Mouse (Mus musculus): ENCODE measurements around the gene Ltbp1. TPM values are rescaled to one million over a fixed set of nuclear protein-coding genes. Genes with fewer than 3 reads are reported as not detected.

The Ltbp1 gene
- total and polyA plus RNA-seq, 3 experiments: 0.01 to 0.04 TPM; not detected in 1

DNA sequence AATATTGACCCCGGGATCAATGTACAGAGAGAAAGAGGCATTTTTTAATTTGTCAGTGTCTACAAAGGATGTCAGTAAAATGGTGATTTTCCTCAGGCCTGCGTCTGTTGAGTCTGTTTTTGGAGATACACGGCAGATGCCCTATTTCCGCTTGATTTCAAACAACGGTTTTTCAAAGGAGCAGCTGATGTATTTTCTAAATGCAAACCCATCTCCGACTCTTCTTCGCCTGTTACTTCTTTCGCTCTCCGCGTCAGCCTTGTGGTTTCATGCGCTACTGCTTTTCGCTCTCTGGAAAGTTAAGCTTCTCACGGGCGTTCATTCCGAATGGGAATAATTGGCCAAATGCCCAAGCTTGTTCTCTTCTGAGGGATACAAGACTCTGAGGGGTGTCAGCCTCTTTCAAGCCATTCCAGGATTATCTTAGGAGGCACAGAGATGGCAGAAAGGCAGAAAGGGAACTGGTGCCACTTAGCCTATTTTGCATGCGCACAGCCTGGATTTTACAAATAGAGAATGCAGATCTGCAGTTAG is 36.6 kb upstream of the Ltbp1 start:
- Histone ChIP-seq H3K9ac (ENCODE audit: control insufficient read depth, low read depth, low read length, poor library complexity, severe bottlenecking) (peak overlapping the region; percentile 80), H3K4me3 (ENCODE audit: control insufficient read depth in 1 of 2, insufficient read depth in 1 of 2, low read depth in 2 of 2, low read length in 2 of 2) (peak overlapping the region; percentile 53 to 62), H3K9me3 (replicated peaks; ENCODE audit: insufficient read depth, low read length) (no peaks in the 10 kb centered on the region), H3K36me3 (ENCODE audit: control insufficient read depth in 1 of 2, insufficient read depth in 2 of 2, low read length in 2 of 2) (peaks cover 0 to 15% of the 10 kb centered on the region in 2 experiments; a peak in 2 of 4 replicates), H3K27ac (ENCODE audit: control insufficient read depth, low read depth, low read length) (peak overlapping the region; percentile 99), H3K79me2 (ENCODE audit: control insufficient read depth, insufficient read depth, low read length, poor library complexity) (peaks cover 1% of the 10 kb centered on the region; the same call in 1 of the 2 replicates), H3K27me3 (ENCODE audit: control insufficient read depth in 1 of 2, insufficient read depth in 2 of 2, low read length in 2 of 2) (no peaks in the 10 kb centered on the region), H3K4me1 (ENCODE audit: control insufficient read depth in 1 of 2, insufficient read depth in 2 of 2, low read length in 2 of 2) (peaks cover 4 to 17% of the 10 kb centered on the region in 2 experiments; a peak in 3 of 4 replicates)
- DNase-seq (ENCODE audit: low read depth, low spot score): peak; percentile 85
- no peak for TF ChIP-seq MAFK (IDR thresholded peaks at IDR 0.05; ENCODE audit: borderline replicate concordance, low read depth, low read length)
- no peak for TF ChIP-seq HCFC1 (IDR thresholded peaks at IDR 0.05; ENCODE audit: low read depth, low read length)
- no peak for TF ChIP-seq CTCF (IDR thresholded peaks at IDR 0.05 in 2 of 3, conservative IDR thresholded peaks at IDR 0.05 in 1 of 3; ENCODE audit: control insufficient read depth in 1 of 3, insufficient read depth in 1 of 3, low read depth in 2 of 3, low read length in 3 of 3, poor library complexity in 1 of 3, severe bottlenecking in 1 of 3)
- no peak; the same call in 1 of the 2 replicates for TF ChIP-seq MYC (IDR thresholded peaks at IDR 0.05; ENCODE audit: low read depth, low read length)
- peak; percentile 41; the same call in 1 of the 2 replicates for TF ChIP-seq RCOR1 (IDR thresholded peaks at IDR 0.05; ENCODE audit: low read depth, low read length)
- peak; percentile 49 for TF ChIP-seq TAL1 (IDR thresholded peaks at IDR 0.05; ENCODE audit: low read length)
- no peak for TF ChIP-seq GABPA (IDR thresholded peaks at IDR 0.05; ENCODE audit: low read depth, low read length)
- no peak for TF ChIP-seq TBP (IDR thresholded peaks at IDR 0.05; ENCODE audit: low read depth, low read length)
- no peak for TF ChIP-seq JUND (IDR thresholded peaks at IDR 0.05; ENCODE audit: low read depth, low read length)
- TF ChIP-seq CHD1 (IDR thresholded peaks at IDR 0.05; ENCODE audit: low read depth, low read length): peak; percentile 89
- TF ChIP-seq MYB (IDR thresholded peaks at IDR 0.05; ENCODE audit: low read depth, low read length): peak; percentile 84
- TF ChIP-seq MEF2A (IDR thresholded peaks at IDR 0.05; ENCODE audit: extremely low read depth, insufficient replicate concordance, low read depth, low read length, poor library complexity, severe bottlenecking): no peak
- TF ChIP-seq ZNF384 (IDR thresholded peaks at IDR 0.05; ENCODE audit: low read depth, low read length): no peak
- no peak for TF ChIP-seq UBTF (IDR thresholded peaks at IDR 0.05; ENCODE audit: borderline replicate concordance, insufficient read depth, low read depth, low read length)
- no peak for TF ChIP-seq USF1 (IDR thresholded peaks at IDR 0.05; ENCODE audit: low read depth, low read length)
- TF ChIP-seq USF2 (IDR thresholded peaks at IDR 0.05; ENCODE audit: borderline replicate concordance in 1 of 2, insufficient read depth in 1 of 2, low read depth in 1 of 2, low read length in 2 of 2): no peak
- no peak for TF ChIP-seq ZC3H11A (IDR thresholded peaks at IDR 0.05; ENCODE audit: low read depth, low read length)
- TF ChIP-seq POLR2AphosphoS2 (IDR thresholded peaks at IDR 0.05; ENCODE audit: low read length): no peak
- no peak for TF ChIP-seq ELF1 (IDR thresholded peaks at IDR 0.05; ENCODE audit: low read depth, low read length)
- peak; percentile 50; the same call in 1 of the 2 replicates for TF ChIP-seq TCF12 (IDR thresholded peaks at IDR 0.05; ENCODE audit: low read depth, low read length)
- TF ChIP-seq ZMIZ1 (IDR thresholded peaks at IDR 0.05; ENCODE audit: low read depth, low read length): no peak
- TF ChIP-seq ETS1 (IDR thresholded peaks at IDR 0.05; ENCODE audit: low read depth, low read length): peak; percentile 54; the same call in 1 of the 2 replicates
- TF ChIP-seq MAZ (IDR thresholded peaks at IDR 0.05; ENCODE audit: low read depth, low read length): no peak
- no peak for TF ChIP-seq NELFE (IDR thresholded peaks at IDR 0.05; ENCODE audit: low read depth, low read length)
- TF ChIP-seq MAX (IDR thresholded peaks at IDR 0.05; ENCODE audit: low read length): no peak
- no peak for TF ChIP-seq ZKSCAN1 (IDR thresholded peaks at IDR 0.05; ENCODE audit: low read depth, low read length)
- TF ChIP-seq BHLHE40 (IDR thresholded peaks at IDR 0.05; ENCODE audit: borderline replicate concordance, low read depth, low read length): no peak
- TF ChIP-seq GATA1 (IDR thresholded peaks at IDR 0.05; ENCODE audit: low read depth, low read length): peak; percentile 65
- no peak for TF ChIP-seq MXI1 (IDR thresholded peaks at IDR 0.05; ENCODE audit: low read depth, low read length)
- peak; percentile 3; the same call in 1 of the 2 replicates for TF ChIP-seq SMC3 (IDR thresholded peaks at IDR 0.05; ENCODE audit: low read depth, low read length)
- peak; percentile 71 to 89 for TF ChIP-seq EP300 (IDR thresholded peaks at IDR 0.05; ENCODE audit: low read depth in 1 of 2, low read length in 2 of 2)
- 0 out of 2 replicates have a peak, but pooled peaks have one; percentile 34 for TF ChIP-seq KAT2A (conservative IDR thresholded peaks at IDR 0.05; ENCODE audit: low read depth, low read length)
- TF ChIP-seq SIN3A (IDR thresholded peaks at IDR 0.05; ENCODE audit: low read length): peak; percentile 10; the same call in 1 of the 2 replicates
- no peak for TF ChIP-seq POLR2A (IDR thresholded peaks at IDR 0.05; ENCODE audit: control insufficient read depth in 1 of 2, insufficient read depth in 1 of 2, low read depth in 1 of 2, low read length in 2 of 2, poor library complexity in 1 of 2)
- TF ChIP-seq RAD21 (IDR thresholded peaks at IDR 0.05; ENCODE audit: low read depth, low read length): no peak
- TF ChIP-seq POLR2AphosphoS5 (IDR thresholded peaks at IDR 0.05; ENCODE audit: borderline replicate concordance, low read depth, low read length): no peak

Measured in MEL (cell line).